Mouse (Mus musculus): ENCODE measurements at regions not wholly inside any gene's neighbourhood (a gene's known extent, or its start where the extent isn't known, plus 50 kb on each side); places are given as distances from the start of the nearest gene placed in this dataset.

GRCm38 (mm10) chr8:128292394-128292793 is 66.0 kb upstream of the Nrp1 start:
- no peak for DNase-seq (ENCODE audit: low spot score in 2 of 2)

GRCm38 (mm10) chr8:128296728-128297380 is 61.5 kb upstream of the Nrp1 start:
- no peak for DNase-seq (ENCODE audit: low spot score in 2 of 2)

GRCm38 (mm10) chr8:128302322-128302721 is 56.1 kb upstream of the Nrp1 start:
- no peak for DNase-seq (ENCODE audit: low spot score in 2 of 2)
